Mouse (Mus musculus) forelimb bud, embryonic 11.5 days (tissue): ENCODE results near the gene Gjc3.

ENCODE experiments used
- DNase-seq: peaks from one replicate; pipeline ENCODE4 v3.0.0-alpha.2; 2012; ENCODE audit warnings: low read depth, low spot score

The Gjc3 gene

DNA sequence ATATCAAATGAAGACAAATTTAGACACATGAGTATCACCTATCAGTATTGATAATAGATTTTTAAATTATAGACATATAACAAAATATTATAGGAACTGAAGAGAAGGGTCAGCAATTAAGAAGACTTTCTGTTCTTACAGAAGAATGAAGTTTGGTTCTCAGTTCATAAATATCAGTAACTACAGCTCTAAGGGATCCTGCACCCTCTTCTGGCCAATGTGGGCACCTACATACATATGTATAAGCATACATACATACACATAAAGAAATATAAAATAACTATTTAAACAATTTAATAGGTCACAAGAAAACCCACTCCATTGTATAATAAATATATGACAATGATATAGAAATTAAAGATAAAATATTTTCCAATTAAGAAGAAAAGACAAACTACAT, 48.4 kb downstream of the Gjc3 start:
- no peak for DNase-seq

DNA sequence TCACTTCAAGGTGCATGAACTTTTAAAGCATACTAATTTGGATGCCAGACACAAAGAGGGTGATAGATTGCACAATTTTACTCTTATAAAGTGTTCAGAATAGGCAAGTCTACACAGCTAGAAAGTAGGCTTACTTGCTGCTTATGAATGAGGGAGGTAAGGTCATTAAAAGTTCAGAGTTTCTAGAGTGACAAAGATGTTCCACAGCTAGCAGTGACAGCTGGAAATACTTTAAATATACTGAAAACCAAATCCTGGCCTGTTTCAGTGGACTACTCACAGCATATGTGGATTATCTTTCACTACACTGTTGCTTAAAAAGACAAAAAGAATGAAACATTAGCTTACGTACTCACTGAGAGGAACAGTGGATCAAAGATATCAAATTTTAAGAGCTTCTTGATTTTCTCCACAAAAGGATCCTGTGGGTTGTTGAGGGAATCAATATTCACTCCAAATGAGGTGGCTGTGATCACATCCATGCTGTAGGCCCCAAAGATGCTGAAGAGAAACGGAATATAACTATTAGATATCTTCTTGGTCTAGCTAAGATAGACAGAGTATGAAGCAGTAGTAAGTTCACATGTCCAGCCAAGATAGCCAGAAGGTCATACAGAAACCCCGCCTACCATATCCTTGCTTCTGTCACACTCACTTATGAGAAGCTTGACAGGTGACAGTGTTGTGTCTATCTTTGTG, 53.2 kb downstream of the Gjc3 start:
- no peak for DNase-seq
